Mouse (Mus musculus) small intestine, adult 2 months (tissue): ENCODE results near the gene Tcn2. TPM values are rescaled to one million over a fixed set of nuclear protein-coding genes. Genes with fewer than 3 reads are reported as not detected.
A peak's percentile ranks its signal among the peaks of the same experiment; 100 is the strongest.

Source experiments
- H3K27ac ChIP-seq: fragments of 200-500 bp; 2 replicates; pipeline ENCODE4 v1.5.1; 2012; ENCODE audit warnings: low read depth, low read length, control low read depth, inconsistent platforms; ENCODE audit not compliant: insufficient read depth
- H3K27me3 ChIP-seq: fragments of 200-500 bp; 2 replicates; pipeline ENCODE4 v1.6.1; 2012; ENCODE audit warnings: mild to moderate bottlenecking, moderate library complexity, low read length, inconsistent platforms; ENCODE audit not compliant: control insufficient read depth, insufficient read depth
- H3K36me3 ChIP-seq: fragments of 200-500 bp; 2 replicates; pipeline ENCODE4 v1.6.1; 2012; ENCODE audit warnings: mild to moderate bottlenecking, low read length, control low read depth, inconsistent platforms; ENCODE audit not compliant: control insufficient read depth, insufficient read depth
- H3K4me1 ChIP-seq: fragments of 200-500 bp; 2 replicates; pipeline ENCODE4 v1.6.1; 2012; ENCODE audit warnings: low read length, inconsistent platforms, mixed read lengths; ENCODE audit not compliant: control insufficient read depth, insufficient read depth, insufficient read length
- H3K4me3 ChIP-seq: fragments of 200-500 bp; 2 replicates; pipeline ENCODE4 v1.5.1; 2012; ENCODE audit warnings: low read depth, mild to moderate bottlenecking, control low read depth, inconsistent platforms, low read length, moderate library complexity
- CTCF ChIP-seq: fragments of 200-500 bp; IDR thresholded peaks from 2 replicates; pipeline ENCODE4 v1.5.1; 2012; ENCODE audit warnings: low read depth, mild to moderate bottlenecking, control low read depth, inconsistent platforms, low read length, moderate library complexity, mixed read lengths; ENCODE audit not compliant: insufficient replicate concordance, insufficient read length; ENCODE audit errors: extremely low read depth
- POLR2A ChIP-seq: fragments of 200-500 bp; IDR thresholded peaks from 2 replicates; pipeline ENCODE4 v1.6.1; 2012; ENCODE audit warnings: low read depth, mild to moderate bottlenecking, control low read depth, inconsistent platforms, low read length, moderate library complexity
- WGBS: fragments of 180-500 bp; shearing (Covaris S2); methylation state at CpG from one replicate; pipeline ENCODE4 v1.1.7; 2018; 5-methylcytosine and 5-hydroxymethylcytosine counted together
- polyA plus RNA-seq: library from polyadenylated mRNA; depleted of rRNA; stranded (reverse); fragments of >200 nt; gene quantifications from 2 replicates; pipeline ENCODE4 v1.2.3, GENCODE M21; 2012; rRNA removed

The Tcn2 gene
- polyA plus RNA-seq = 187 and 452 TPM in 2 replicates

GRCm38 (mm10) chr11:3931511-3932211, at the start of gene Tcn2:
Gene Tcn2, minus strand, starts transcription at chr11:3932159.
- no peak for TF ChIP-seq CTCF
- peak; percentile 44; the same call in 1 of the 2 replicates for TF ChIP-seq POLR2A
- no peaks in the 10 kb centered on the region for H3K27me3 ChIP-seq
- H3K36me3 ChIP-seq = peaks cover 11% of the 10 kb centered on the region
- 0 out of 2 replicates have a peak within 1 kb of the TSS, but pooled peaks have one; percentile 15 for H3K27ac ChIP-seq
- peak within 1 kb of the TSS; percentile 68 for H3K4me3 ChIP-seq
- WGBS = under 1% methylated on average over 26 of the region's 26 CpGs
- H3K4me1 ChIP-seq = no peaks in the 10 kb centered on the region; the same call in 1 of the 2 replicates

- TF ChIP-seq CTCF (no peak), POLR2A (no peak)
- Histone ChIP-seq H3K27me3 (no peaks in the 10 kb centered on the region), H3K4me3 (no peak overlapping the region), H3K36me3 (peaks cover 28% of the 10 kb centered on the region), H3K27ac (peak overlapping the region; percentile 93; the same call in 1 of the 2 replicates), H3K4me1 (peaks cover 22% of the 10 kb centered on the region; the same call in 1 of the 2 replicates)
- 62% methylated on average over 6 of the region's 6 CpGs for WGBS
Measured at GRCm38 (mm10) chr11:3981536-3981935, 49.6 kb upstream of the Tcn2 start.

- 89% methylated on average over 5 of the region's 5 CpGs for WGBS
- TF ChIP-seq CTCF (no peak), POLR2A (no peak)
- H3K4me3 ChIP-seq = no peak overlapping the region
- H3K36me3 ChIP-seq = peaks cover 54% of the 10 kb centered on the region
- H3K27ac ChIP-seq = no peak overlapping the region
- H3K27me3 ChIP-seq = no peaks in the 10 kb centered on the region
- peaks cover 12% of the 10 kb centered on the region; the same call in 1 of the 2 replicates for H3K4me1 ChIP-seq
Measured at GRCm38 (mm10) chr11:3978421-3978820, 46.5 kb upstream of the Tcn2 start.

GRCm38 (mm10) chr11:3976678-3977077, 44.7 kb upstream of the Tcn2 start, which contains the start of gene 4930556J24Rik:
Gene 4930556J24Rik, minus strand, starts transcription at chr11:3976778.
- TF ChIP-seq CTCF (no peak), POLR2A (no peak)
- H3K36me3 ChIP-seq = peaks cover 67% of the 10 kb centered on the region
- peaks cover 2% of the 10 kb centered on the region; the same call in 1 of the 2 replicates for H3K4me1 ChIP-seq
- whole genome bisulfite sequencing = 88% methylated on average over 6 of the region's 6 CpGs
- H3K27me3 ChIP-seq = no peaks in the 10 kb centered on the region
- no peak within 1 kb of the TSS for H3K4me3 ChIP-seq
- H3K27ac ChIP-seq = no peak within 1 kb of the TSS

GRCm38 (mm10) chr11:3974311-3974710, 42.4 kb upstream of the Tcn2 start:
- TF ChIP-seq CTCF = no peak
- TF ChIP-seq POLR2A = no peak
- Histone ChIP-seq H3K4me1 (no peaks in the 10 kb centered on the region), H3K4me3 (no peak overlapping the region), H3K27ac (no peak overlapping the region), H3K27me3 (no peaks in the 10 kb centered on the region), H3K36me3 (peaks cover 73% of the 10 kb centered on the region)
- WGBS = 69% methylated on average over 3 of the region's 3 CpGs

GRCm38 (mm10) chr11:3973081-3973480, 41.1 kb upstream of the Tcn2 start:
- H3K4me3 ChIP-seq = no peak overlapping the region
- TF ChIP-seq CTCF (no peak), POLR2A (no peak)
- H3K27me3 ChIP-seq = no peaks in the 10 kb centered on the region
- H3K36me3 ChIP-seq = peaks cover 63% of the 10 kb centered on the region
- H3K27ac ChIP-seq = no peak overlapping the region
- 88% methylated on average over 7 of the region's 7 CpGs for WGBS
- no peaks in the 10 kb centered on the region for H3K4me1 ChIP-seq

- no peaks in the 10 kb centered on the region for H3K27me3 ChIP-seq
- H3K27ac ChIP-seq = no peak overlapping the region
- TF ChIP-seq CTCF (no peak), POLR2A (no peak)
- H3K4me1 ChIP-seq = no peaks in the 10 kb centered on the region
- 95% methylated on average over 7 of the region's 7 CpGs for WGBS
- no peak overlapping the region for H3K4me3 ChIP-seq
- H3K36me3 ChIP-seq = peaks cover 39% of the 10 kb centered on the region
Measured at GRCm38 (mm10) chr11:3970361-3970760, 38.4 kb upstream of the Tcn2 start.

GRCm38 (mm10) chr11:3969837-3970236, 37.9 kb upstream of the Tcn2 start:
- Histone ChIP-seq H3K4me3 (no peak overlapping the region), H3K4me1 (no peaks in the 10 kb centered on the region; the same call in 1 of the 2 replicates), H3K36me3 (peaks cover 35% of the 10 kb centered on the region), H3K27me3 (no peaks in the 10 kb centered on the region), H3K27ac (no peak overlapping the region)
- TF ChIP-seq POLR2A (no peak), CTCF (peak; percentile 33; the same call in 1 of the 2 replicates)
- WGBS = 74% methylated on average over 3 of the region's 3 CpGs
